Mouse (Mus musculus) gastrocnemius, postnatal 10 days (tissue): Measurements from ENCODE around the gene Ugt1a1. TPM values are rescaled to one million over a fixed set of nuclear protein-coding genes. Genes with fewer than 3 reads are reported as not detected.

Experiments
- DNase-seq: peaks from one replicate; pipeline ENCODE4 v3.0.0; 2021; ENCODE audit warnings: mixed read lengths
- total RNA-seq, 2 experiments: library from RNA; stranded (reverse); gene quantifications; 2 replicates each; pipeline ENCODE4 v1.2.3; 2021

Gene Ugt1a1
- total RNA-seq, 2 experiments from 2014 or later, result not detected

GRCm38 (mm10) chr1:88234646-88235045 lies 22.9 kb downstream of the Ugt1a1 start:
- no peak for DNase-seq

GRCm38 (mm10) chr1:88235046-88235893 lies 23.5 kb downstream of the Ugt1a1 start:
- DNase-seq, result no peak

DNA sequence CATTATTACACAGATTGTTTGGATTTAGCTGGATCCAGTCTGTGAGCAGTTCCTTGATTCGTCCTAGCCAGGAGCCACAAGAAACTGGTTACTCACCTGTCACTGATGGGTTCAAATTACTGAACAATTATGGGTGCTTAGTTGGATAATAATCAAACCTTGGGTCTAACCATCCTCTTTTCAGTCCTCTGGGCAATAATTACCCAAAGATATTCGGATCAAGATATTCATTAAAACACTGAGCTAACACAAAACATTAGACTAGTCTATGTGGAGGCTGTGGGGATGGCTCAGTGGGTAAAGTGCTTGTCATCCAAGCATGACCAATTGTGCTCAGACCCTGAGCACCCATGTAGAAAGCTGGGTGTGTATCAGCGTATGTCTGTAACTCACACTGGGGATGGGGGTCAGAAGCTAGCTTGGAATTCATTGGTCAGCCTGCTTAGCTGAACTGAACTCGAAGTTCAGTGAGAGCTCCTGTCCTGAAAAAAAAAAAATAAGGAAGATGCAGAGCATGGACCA lies 24.2 kb downstream of the Ugt1a1 start:
- no peak for DNase-seq

DNA sequence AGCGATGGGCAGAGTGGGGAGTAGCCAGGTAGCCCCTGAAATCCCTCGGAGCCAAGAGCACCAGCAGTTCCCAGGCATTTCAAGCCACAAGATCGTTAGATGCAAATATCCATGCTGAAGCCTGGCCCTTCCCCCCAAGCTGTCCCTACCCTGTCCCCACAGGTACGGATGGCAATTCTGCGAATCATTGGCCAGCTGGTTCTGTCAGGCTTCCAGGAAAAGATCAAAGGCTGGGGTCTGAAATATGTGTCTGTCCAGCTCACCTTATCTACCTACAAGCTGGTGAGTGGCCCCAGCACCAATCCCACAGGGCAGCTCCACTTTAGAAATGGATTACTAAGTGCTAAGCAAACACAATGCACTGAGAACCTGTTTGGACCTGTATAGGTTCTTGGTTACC lies 25.6 kb downstream of the Ugt1a1 start:
- no peak for DNase-seq

- no peak for DNase-seq
Observed at GRCm38 (mm10) chr1:88238771-88239170, 27.0 kb downstream of the Ugt1a1 start.

GRCm38 (mm10) chr1:88240072-88240471 lies 28.3 kb downstream of the Ugt1a1 start:
- no peak for DNase-seq

DNA sequence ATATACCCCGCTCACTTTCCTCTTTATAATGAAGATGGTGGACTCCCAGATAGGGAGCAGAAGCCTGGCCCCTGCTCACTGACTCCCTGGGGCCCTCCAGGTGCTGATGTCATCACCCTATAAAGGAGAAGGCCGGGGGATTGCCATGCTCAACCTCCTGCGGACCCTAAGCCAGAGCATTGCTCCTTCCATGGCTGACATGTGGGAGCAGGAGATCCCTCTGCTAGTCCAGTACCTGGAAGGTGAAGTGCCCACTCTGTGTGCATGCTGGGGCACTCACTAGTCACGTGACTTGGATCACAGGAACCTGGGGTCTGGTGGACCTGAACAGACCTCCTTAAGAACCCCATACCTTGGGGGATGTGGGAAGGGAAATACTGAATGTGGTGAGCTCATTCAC lies 28.8 kb downstream of the Ugt1a1 start:
- DNase-seq, result no peak

- DNase-seq, result no peak
Observed at GRCm38 (mm10) chr1:88243861-88244260, 32.1 kb downstream of the Ugt1a1 start.

DNA sequence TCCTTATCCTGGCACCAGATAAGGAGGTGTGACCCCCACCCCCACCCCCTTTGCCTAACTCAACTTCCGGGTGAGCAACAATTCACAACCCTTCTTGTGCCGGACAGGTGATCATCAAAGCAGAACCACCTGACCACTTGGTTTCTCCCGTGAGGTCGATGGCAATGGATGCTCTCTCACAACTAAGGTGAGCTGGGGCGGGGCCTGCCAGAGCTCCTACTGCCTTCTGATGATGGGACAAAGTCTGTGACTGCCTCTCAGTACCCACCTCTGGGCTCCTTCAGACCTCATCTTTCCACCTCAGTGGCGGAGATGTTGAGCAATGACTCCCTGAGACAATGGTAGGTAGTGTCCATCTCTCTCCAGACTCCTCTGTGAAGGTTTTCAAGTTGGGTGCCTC lies 34.1 kb downstream of the Ugt1a1 start:
- DNase-seq, result no peak

DNA sequence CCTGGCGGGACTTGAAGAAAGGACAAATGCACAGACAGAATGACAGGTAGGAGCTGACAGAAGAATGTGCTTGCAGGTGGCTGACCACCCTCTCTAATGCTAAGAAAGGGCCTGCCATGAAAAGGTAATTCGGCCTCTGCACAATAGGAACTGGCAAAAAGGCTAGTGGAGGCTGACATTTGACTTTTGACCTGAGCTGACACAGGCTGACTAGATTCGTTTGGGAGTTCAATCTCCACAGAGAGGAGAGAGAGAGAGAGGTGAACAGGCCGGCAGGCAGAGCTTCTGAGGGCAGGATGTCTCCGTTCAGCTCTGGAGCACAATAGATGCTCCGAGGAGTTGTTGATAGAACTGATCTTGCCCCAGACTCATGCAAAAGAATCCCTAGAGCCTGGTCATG lies 34.6 kb downstream of the Ugt1a1 start:
- no peak for DNase-seq

- no peak for DNase-seq
Observed at GRCm38 (mm10) chr1:88247660-88248059, 35.9 kb downstream of the Ugt1a1 start.

DNA sequence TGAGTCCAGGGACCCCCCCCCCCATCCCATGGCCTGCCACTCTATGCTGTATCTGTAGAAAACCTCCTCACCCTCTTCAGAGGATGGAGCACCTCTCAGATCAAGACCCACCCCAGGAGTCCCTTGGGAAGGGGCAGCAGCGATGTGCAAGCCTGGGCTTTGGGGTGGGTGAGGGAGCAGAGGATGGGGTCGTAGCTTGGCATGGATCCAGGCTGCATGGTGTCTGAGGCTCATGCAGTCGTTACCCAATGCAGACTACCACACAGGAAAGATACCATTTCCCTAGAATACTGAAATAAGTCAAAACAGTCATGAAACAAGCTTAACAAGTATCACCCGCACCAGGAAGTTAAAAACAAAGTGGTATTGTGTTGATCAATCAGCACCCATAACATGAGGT lies 36.9 kb downstream of the Ugt1a1 start:
- DNase-seq, result no peak

GRCm38 (mm10) chr1:88249596-88249995 lies 37.8 kb downstream of the Ugt1a1 start:
- DNase-seq, result no peak

DNA sequence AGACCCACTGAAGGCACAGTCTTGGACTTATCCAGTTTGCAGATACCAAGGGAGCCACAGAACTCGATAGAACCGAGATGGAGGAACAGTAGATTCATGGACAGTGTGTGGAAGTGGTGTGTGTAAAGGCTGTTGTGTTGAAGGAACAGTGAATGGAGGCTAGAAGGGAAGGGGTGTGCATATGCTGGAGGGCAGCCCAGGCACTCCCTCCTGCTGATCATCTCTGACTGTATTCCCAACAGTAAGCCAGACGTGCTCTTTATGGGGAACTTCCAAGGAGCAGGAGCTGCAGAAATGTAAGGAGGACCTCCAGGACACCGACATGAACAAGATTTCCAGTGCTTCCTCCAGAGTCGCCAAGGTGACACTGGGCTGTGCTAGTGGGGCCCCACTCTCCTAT lies 38.3 kb downstream of the Ugt1a1 start:
- DNase-seq, result no peak

DNA sequence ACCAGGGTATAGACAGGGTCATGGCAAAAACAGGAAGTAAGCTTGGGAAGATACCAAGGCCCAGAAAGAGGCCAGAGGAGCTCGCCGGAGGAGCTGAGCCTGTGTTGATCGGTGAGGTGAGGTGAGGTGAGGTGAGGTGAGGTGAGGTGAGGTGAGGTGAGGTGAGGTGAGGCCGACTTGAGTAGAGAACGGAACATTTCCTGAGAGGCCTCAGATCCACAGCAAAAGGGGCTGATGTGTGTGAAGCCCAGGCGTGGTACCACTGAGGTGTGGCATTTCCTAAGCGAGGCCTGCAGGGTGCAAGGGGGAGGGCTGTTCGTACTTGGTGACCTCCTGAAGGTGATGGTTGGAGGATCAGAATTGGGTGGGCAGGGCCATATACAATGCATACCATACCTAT lies 41.3 kb downstream of the Ugt1a1 start:
- DNase-seq, result no peak

DNA sequence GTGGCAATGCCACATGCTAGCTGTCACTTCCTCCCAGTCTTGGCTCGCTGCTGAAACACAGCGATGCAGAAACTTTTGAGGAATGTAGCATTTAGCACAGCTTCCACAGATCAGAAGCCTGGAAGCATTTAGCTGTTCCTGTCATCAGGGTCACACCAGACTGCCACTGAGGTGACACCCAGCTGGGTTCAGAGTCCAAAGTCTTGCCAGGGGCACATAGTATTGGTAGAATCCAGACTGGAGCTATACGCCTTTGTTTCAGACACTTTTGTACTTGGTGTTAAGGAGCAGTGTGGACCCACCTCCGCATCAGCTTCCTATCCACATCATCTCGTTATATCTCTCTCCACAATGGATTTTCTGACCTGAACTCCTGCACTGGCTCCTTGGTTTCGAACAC lies 41.8 kb downstream of the Ugt1a1 start:
- DNase-seq, result no peak

DNA sequence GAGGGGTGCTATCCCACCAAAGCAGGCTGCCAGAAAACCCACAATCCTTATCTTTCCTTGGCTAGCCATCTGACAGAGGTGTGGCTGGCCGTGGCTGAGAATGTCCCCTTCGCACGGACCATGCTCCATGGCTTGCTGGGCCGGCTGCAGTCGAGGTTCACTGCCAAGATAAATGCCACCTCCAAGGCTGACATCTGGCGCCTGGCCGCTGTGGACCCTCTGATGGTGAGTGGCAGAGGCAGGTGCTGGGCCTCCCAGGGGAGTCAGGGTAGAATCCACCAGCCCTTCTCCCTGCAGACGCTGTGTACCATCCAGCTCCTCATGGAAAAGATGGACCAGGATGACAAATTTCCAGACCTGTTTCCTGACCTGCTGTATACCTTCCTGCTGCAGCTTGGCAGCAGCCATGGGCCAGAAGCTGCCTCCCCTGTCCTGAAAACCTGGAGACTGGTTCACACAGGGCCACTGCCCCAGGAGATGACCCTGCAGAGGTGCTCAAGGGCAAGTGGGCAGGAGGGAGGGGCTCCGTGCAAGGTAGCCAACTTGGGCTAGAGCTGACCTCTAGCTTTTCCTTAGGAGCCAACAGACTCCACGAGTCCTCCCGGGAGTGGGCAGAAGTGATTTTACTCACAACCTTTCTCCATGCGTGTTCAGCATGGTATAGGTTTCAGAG lies 43.2 kb downstream of the Ugt1a1 start:
- peak; percentile 72 for DNase-seq

DNA sequence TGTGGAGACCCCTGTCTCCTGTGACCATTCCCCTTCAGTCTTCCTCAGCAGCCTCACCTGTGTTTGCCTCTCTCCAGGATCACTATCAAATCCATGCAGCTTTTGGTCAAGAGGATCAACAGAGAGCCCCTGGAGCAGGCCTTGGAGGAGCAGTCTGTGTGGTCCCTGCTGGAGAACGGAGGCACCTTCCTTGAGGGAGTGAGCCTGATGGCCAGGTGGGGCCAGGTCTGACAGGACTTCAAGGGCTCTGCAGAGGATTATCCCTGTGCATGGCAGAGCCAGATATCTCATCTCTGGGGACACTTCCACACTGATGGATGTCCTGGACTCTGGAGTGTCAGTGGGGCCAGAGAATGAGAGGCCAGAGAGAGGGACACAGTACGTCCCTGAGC lies 43.7 kb downstream of the Ugt1a1 start:
- DNase-seq, result no peak

- DNase-seq, result no peak
Observed at GRCm38 (mm10) chr1:88255989-88256754, 44.4 kb downstream of the Ugt1a1 start.

DNA sequence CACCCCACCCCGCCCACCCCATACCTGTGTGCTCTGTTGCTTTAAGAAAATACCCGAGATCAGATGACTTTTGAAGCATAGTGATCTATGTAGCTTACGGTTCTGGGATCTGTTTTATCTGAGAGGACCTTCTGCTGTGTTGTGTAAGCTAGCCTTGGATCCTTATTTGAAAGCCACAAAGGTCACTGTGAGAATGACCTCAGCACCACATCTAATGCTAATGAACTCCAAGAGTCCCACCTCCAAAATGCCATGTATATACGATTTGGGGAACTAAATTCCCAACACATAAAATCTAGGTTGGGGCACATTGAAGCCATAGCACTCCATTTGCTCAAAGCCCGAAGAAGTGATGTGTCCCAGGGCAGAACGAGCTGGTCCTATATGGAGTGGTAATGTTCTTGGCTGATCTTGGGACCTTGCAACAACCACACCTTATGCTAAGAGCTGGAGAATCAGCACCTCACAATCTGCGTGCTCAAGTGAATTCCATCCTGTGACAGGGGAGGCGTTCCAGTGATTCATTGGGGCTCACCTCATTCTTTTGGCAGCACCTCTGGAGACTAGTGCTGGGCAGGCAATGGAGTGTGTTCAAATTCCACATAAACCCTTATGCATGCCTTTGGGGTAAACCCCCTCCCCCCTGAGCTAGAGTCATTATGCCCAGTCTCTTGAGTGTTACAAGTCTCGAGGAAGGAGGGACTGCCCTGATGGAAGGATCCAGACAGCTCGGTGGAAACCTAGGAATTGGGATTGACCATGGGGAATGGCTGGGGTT lies 45.3 kb downstream of the Ugt1a1 start:
- DNase-seq, result no peak

DNA sequence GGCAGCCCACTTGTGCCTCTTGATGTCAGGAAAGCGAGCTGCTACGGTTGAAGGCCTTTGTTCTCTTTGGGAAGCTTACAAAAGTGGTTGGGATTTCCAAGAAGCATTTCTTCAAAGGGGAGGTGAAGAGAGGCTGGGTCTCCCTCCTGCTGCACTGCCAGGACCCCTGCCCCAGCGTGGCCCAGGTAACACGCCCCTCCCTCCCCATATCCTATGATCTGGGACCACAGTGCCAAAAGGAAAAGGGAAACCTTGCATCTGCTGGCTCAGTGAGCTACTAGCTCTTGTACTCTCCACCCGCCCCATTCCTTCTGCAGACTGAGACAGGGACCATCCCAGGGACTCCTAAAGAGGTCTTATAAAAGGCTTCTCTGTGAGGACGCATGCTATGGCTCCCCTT lies 45.9 kb downstream of the Ugt1a1 start:
- no peak for DNase-seq

DNA sequence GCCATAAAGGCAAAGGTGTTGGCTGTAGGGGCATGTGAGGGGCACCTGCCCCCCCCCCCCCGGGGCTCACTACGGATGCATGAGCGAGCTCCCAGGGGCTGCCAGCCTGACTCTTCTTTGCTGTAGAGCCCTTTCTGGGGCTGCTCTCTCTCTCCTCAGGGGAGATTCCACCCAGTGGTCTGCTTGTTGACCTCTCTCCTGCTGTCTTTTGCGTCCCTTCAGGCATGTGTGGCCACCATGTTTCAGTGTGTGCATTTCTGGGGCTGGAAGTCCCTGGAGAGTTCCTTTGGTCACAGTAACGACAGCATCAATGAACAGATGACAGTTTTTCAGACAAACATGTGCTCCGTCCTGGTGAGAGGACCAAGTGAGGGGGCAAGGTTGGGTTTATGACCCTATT lies 46.6 kb downstream of the Ugt1a1 start:
- DNase-seq, result no peak
